Mouse (Mus musculus) liver, postnatal 0 days (tissue): Measurements from ENCODE around the gene Ppp1r12b.

Experiments
- CTCF ChIP-seq: sonication (generic); IDR thresholded peaks from 2 replicates; pipeline ENCODE4 v1.5.1; 2016; ENCODE audit warnings: antibody characterized with exemption, low read depth
- EP300 ChIP-seq: IDR thresholded peaks from 2 replicates; pipeline ENCODE4 v1.6.1; 2016; ENCODE audit warnings: antibody characterized with exemption, low read depth, mild to moderate bottlenecking

- no peak for TF ChIP-seq CTCF
- TF ChIP-seq EP300 = no peak
These were observed 248.2 kb downstream of the Ppp1r12b start for GRCm38 (mm10) chr1:134707516-134707915.
